Mouse (Mus musculus) bone marrow, adult 2 months (tissue): ENCODE measurements around the gene Rab3gap2. TPM values are rescaled to one million over a fixed set of nuclear protein-coding genes. Genes with fewer than 3 reads are reported as not detected.

Source experiments
- H3K27ac ChIP-seq: fragments of 200-500 bp; 2 replicates; pipeline ENCODE4 v1.5.1; 2012; ENCODE audit warnings: low read depth, mild to moderate bottlenecking, control low read depth, inconsistent platforms, low read length; ENCODE audit not compliant: control insufficient read depth, poor library complexity, insufficient read depth
- H3K4me1 ChIP-seq: fragments of 200-500 bp; 2 replicates; pipeline ENCODE4 v1.6.1; 2011; ENCODE audit warnings: low read length; ENCODE audit not compliant: control insufficient read depth, insufficient read depth
- H3K4me3 ChIP-seq: fragments of 200-500 bp; replicated peaks from 2 replicates; pipeline ENCODE3; 2011; ENCODE audit warnings: mild to moderate bottlenecking, low read depth, low read length, control low read depth; ENCODE audit not compliant: control insufficient read depth
- CTCF ChIP-seq: fragments of 200-500 bp; IDR thresholded peaks from 2 replicates; pipeline ENCODE4 v1.5.1; 2011; ENCODE audit warnings: low read length, control low read depth; ENCODE audit not compliant: control insufficient read depth, insufficient read depth
- POLR2A ChIP-seq: fragments of 200-500 bp; IDR thresholded peaks from 2 replicates; pipeline ENCODE4 v1.6.1; 2011; ENCODE audit warnings: low read depth, mild to moderate bottlenecking, control low read depth, low read length, borderline replicate concordance; ENCODE audit not compliant: control insufficient read depth
- WGBS: fragments of 180-500 bp; shearing (Covaris S2); methylation state at CpG from one replicate; pipeline ENCODE4 v1.1.7; 2018; 5-methylcytosine and 5-hydroxymethylcytosine counted together
- polyA plus RNA-seq: library from polyadenylated mRNA; stranded (reverse); fragments of >200 nt; gene quantifications from 2 replicates; pipeline ENCODE4 v1.2.4, GENCODE M21; 2011; ENCODE audit warnings: low replicate concordance; ENCODE audit not compliant: missing spikeins, insufficient read depth, insufficient read length

The Rab3gap2 gene
- polyA plus RNA-seq, 1 experiment = 30.1 TPM

DNA sequence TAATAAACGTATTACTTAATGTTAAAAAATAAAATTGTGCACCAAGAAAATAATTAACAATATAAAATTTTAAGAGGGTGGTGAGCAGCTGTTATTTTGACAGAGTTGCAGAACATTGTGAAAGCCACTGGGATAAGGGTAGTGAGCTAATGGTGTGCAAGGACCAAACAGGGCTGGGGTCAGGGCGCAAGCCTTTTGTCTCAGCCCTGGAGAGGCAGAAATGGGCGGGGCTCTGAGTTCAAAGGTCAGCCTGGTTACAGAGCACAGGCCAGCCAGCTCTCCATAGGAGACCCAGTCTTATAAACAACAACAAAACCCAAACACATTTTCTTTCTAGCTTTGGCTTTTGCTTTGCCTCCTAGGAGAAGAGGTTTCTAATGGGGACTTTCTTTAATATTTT is 52.8 kb downstream of the Rab3gap2 start:
- H3K27ac ChIP-seq = no peak overlapping the region
- H3K4me1 ChIP-seq = no peaks in the 10 kb centered on the region
- TF ChIP-seq CTCF (no peak), POLR2A (no peak)
- H3K4me3 ChIP-seq = no peak overlapping the region
- 78% methylated on average over 3 of the region's 3 CpGs for WGBS

DNA sequence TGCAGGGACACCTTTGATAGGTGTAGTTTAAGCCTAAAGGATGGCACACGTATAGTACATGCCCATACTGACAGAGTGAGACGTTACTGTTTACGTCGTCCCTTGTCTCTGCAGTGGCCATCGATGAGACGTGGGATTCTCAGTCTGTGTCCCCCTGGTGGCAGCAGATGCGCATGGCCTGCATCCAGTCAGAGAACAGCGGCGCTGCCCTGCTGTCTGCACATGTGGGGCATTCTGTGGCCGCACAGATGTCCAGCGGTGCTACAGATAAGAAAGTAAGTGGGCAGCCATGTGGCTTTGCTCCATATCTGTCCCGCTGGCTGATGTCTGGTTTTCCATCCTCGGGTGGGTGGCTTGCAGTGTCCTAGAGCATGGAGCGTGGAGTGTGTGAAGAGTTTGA is 58.6 kb downstream of the Rab3gap2 start:
- Histone ChIP-seq H3K4me3 (no peak overlapping the region), H3K4me1 (no peaks in the 10 kb centered on the region), H3K27ac (no peak overlapping the region)
- 81% methylated on average over 14 of the region's 14 CpGs for WGBS
- TF ChIP-seq POLR2A (no peak), CTCF (peak; percentile 52)

DNA sequence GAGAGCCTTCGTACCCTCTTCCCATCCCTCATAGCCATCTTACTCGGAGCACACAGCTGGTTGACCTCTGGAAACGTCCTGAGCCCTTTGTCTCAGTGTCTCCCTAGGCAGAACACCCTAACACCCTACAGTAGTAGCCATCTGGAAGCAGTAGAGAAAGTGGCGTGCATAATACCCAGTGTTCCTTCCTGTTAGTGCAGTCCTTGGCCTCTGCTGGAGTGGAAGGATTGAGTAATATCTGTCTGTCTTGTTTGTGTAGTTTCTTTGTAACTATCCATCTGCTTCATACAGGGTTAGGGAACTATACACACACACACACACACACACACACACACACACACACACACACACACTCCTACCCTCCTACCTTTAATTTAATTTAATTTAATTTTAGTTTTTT is 64.8 kb downstream of the Rab3gap2 start:
- H3K4me3 ChIP-seq = no peak overlapping the region
- H3K27ac ChIP-seq = no peak overlapping the region
- WGBS = 58% methylated on average over 4 of the region's 4 CpGs
- H3K4me1 ChIP-seq = no peaks in the 10 kb centered on the region
- TF ChIP-seq CTCF = no peak

DNA sequence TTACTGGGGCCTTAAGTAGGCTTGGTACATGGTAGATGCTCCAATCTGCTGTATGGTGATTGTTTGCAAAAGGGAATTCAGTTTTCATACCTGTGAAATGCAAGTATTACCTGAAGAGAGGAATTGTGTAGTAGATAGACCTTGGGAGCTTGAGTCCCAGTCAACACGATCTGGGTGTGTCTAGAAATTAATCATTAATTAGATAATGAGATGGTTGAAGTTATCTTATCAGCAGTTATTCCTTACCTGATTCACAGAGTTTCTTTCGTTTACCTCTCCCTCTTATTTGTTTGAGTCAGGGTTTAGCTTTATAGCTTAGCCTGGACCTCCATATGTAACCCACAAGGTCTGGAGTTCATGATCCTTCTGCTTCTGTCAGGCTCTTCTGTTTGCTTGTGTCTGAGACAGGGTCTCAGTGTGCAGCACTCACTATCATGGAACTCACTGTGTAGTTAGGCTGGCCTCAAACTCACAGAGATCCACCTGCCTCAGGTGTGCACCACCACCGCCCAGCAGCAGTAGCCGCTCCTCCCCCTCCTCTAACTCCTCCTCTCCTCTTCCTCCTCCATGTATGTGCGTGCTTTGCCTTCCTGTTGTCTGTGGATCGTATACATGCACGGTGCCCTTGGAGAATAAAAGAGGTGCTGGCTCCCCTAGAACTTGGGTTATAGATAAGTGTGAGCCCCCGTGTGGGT is 66.6 kb downstream of the Rab3gap2 start:
- TF ChIP-seq POLR2A = no peak
- TF ChIP-seq CTCF = no peak
- WGBS = 93% methylated on average over 8 of the region's 8 CpGs

DNA sequence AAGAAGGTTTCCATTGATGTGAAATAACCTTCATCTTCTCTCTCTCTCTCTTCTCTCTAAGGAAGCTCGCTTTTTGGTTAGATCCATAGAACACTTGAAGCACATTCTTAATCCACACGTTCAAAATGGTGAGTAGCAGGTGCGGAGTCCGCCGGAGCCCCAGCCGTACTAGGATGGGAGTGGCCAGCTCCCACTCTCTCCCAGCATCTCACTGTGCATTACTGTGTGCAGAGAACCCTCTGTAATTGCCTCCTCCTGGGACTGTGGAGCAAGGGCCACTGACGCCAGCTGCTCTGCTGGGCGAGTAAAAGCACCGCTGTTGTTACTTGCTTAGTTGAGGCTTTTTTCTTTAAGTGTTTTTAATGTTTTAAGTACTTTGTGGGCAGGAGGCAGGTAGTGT is 67.5 kb downstream of the Rab3gap2 start:
- H3K4me3 ChIP-seq = no peak overlapping the region
- no peak for TF ChIP-seq CTCF
- no peak for TF ChIP-seq POLR2A
- no peak overlapping the region for H3K27ac ChIP-seq
- peaks cover 1% of the 10 kb centered on the region; the same call in 1 of the 2 replicates for H3K4me1 ChIP-seq
- WGBS = 91% methylated on average over 9 of the region's 9 CpGs

More for the DNA sequence above, 66.6 kb downstream of the Rab3gap2 start:
- no peak overlapping the region for H3K4me3 ChIP-seq
- H3K4me1 ChIP-seq = no peaks in the 10 kb centered on the region
- no peak overlapping the region for H3K27ac ChIP-seq

DNA sequence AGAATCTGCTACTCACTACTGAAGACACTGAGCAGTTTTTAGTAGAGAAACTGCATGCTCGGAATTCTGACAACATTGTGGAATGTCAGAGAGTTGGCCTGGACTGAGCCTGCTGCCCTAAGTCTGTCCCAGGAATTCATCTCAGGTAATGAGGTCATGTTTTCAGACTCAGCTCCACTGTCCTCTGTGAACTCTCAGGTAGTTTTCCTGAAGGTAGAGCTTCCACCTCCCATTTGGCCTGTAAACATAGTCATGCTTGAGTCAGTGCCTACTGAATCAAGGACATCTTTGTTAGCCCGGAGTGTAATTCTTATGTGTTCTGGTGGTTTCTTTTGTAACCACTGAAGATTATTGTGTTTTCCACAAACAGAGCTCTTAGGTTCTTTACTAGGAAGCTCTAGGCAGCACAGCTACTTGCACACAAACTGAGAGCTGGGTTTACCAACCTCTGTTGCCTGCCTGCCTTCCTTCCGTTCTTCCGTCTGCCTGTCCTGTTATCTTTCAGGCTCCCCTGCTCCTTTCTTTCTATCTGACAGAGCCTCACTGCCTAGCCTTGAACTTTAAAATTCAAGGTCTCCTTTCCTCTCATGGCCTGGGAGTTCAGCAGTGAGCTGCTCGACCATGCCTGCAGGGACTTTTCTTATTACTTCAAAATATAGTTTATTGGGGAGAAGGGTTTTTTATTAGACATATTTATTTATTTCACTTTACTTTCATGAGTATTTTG is 71.1 kb downstream of the Rab3gap2 start:
- TF ChIP-seq CTCF (no peak), POLR2A (no peak)
- no peak overlapping the region for H3K27ac ChIP-seq
- peaks cover 1% of the 10 kb centered on the region; the same call in 1 of the 2 replicates for H3K4me1 ChIP-seq
- 62% methylated on average over 5 of the region's 5 CpGs for WGBS
- H3K4me3 ChIP-seq = no peak overlapping the region

DNA sequence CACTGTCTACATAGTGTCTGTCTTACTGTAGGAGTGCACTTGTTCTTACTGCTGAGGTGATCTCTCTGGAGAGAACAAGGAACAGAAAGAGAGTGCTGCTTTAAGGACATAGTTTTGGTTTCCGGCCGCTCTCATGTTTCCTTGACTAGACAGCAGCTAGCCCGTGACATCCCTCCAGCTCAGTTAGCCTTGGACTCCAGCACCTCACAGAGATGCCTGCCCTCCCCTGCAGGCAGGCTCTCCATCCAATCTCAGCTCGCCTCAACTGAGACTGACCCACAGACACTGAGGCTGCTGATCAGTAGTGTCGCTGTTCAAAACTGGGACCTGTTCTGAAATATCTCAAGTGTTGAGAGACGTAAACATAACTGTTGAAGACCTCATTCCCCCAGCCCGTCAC is 72.1 kb downstream of the Rab3gap2 start:
- H3K4me3 ChIP-seq = no peak overlapping the region
- TF ChIP-seq CTCF (no peak), POLR2A (no peak)
- peaks cover 1% of the 10 kb centered on the region; the same call in 1 of the 2 replicates for H3K4me1 ChIP-seq
- WGBS = 78% methylated on average over 7 of the region's 7 CpGs
- H3K27ac ChIP-seq = no peak overlapping the region; the same call in 1 of the 2 replicates

DNA sequence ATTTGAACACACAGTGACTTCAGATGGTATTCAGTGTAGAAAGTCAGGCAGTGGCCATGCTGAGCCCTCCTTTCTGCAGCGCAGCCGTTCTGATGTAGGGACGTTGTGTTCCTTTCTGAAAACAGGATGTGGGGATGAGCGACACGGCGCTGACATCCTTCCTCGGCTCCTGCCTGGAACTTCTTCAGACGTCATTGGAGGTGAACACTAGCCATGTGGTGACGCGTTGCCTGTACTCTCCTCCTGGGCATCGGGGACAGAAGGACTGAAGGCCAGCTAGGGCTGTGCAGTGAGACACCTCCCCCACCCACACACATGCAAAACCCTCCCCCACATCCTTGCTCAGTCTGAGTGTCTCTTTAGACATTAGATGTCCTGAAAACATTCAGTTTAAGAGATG is 73.1 kb downstream of the Rab3gap2 start:
- TF ChIP-seq POLR2A (no peak; the same call in 1 of the 2 replicates), CTCF (no peak)
- Histone ChIP-seq H3K4me1 (peaks cover 1% of the 10 kb centered on the region; the same call in 1 of the 2 replicates), H3K4me3 (no peak overlapping the region), H3K27ac (no peak overlapping the region)
- WGBS = 51% methylated on average over 11 of the region's 11 CpGs

DNA sequence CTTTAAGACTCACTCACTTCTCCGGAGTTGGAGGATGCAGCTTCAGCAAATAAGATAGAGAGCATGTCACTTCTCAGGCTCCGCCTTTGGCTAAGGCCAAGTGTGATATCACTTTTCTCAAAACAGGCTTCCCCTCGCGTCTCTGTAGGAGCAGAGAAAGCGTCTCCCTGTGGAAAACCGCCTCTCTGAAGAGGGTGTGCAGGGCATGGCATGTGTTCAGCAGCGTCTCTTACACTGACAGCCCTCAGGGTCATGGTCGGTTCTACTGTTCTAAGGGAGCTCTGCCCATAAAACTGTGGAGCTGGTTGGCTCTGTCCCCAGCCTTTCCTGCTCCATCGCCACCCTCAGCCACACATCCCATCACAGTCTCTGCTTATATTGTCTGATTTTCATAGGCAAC is 75.4 kb downstream of the Rab3gap2 start:
- 84% methylated on average over 9 of the region's 9 CpGs for WGBS
- Histone ChIP-seq H3K4me3 (no peak overlapping the region), H3K27ac (no peak overlapping the region), H3K4me1 (peaks cover 1% of the 10 kb centered on the region; the same call in 1 of the 2 replicates)
- TF ChIP-seq POLR2A (no peak), CTCF (no peak)
